Mouse (Mus musculus) heart, embryonic 14.5 days (tissue): ENCODE results near the gene Il17ra. TPM values are rescaled to one million over a fixed set of nuclear protein-coding genes. Genes with fewer than 3 reads are reported as not detected.

Experiments
- ATAC-seq: fragments of 200-750 bp; cut with Nextera tagmentation; 2 replicates; pipeline ENCODE4 v1.8.0; 2017; ENCODE audit warnings: low read depth, moderate TSS enrichment; ENCODE audit not compliant: insufficient number of reproducible peaks, insufficient read depth, low FRiP score
- H3K27ac ChIP-seq, 2 experiments: fragments of 200-500 bp in 1 of 2; fragments of 300-500 bp in 1 of 2; sonication (generic) in 1 of 2; replicated peaks in 1 of 2; 2 replicates each; pipeline ENCODE4 v1.5.1; 2012 to 2014; ENCODE audit warnings: low read depth in 2 of 2, low read length in 2 of 2, control low read depth in 1 of 2, mild to moderate bottlenecking in 1 of 2, mixed read lengths in 1 of 2; ENCODE audit not compliant: control insufficient read depth in 1 of 2, insufficient read depth in 1 of 2
- H3K27me3 ChIP-seq: fragments of 300-500 bp; sonication (generic); 2 replicates; pipeline ENCODE4 v1.6.1; 2014; ENCODE audit warnings: mild to moderate bottlenecking, low read length, control low read depth; ENCODE audit not compliant: control insufficient read depth, insufficient read depth
- H3K36me3 ChIP-seq: fragments of 300-500 bp; sonication (generic); 2 replicates; pipeline ENCODE4 v1.6.1; 2014; ENCODE audit warnings: mild to moderate bottlenecking, control low read depth, low read length, mixed read lengths; ENCODE audit not compliant: control insufficient read depth, insufficient read depth
- H3K4me1 ChIP-seq, 2 experiments: fragments of 200-500 bp in 1 of 2; fragments of 300-500 bp in 1 of 2; sonication (generic) in 1 of 2; 2 replicates each; pipeline ENCODE4 v1.6.1; 2012 to 2014; ENCODE audit warnings: low read length in 2 of 2, control low read depth in 1 of 2, mixed read lengths in 1 of 2; ENCODE audit not compliant: control insufficient read depth in 2 of 2, insufficient read depth in 2 of 2
- H3K4me2 ChIP-seq: fragments of 300-500 bp; sonication (generic); 2 replicates; pipeline ENCODE4 v1.6.1; 2014; ENCODE audit warnings: mild to moderate bottlenecking, low read length
- H3K4me3 ChIP-seq, 2 experiments: fragments of 200-500 bp in 1 of 2; fragments of 300-500 bp in 1 of 2; sonication (generic) in 1 of 2; 2 replicates each; pipeline ENCODE4 v1.5.1; 2012 to 2014; ENCODE audit warnings: low read length in 2 of 2, mild to moderate bottlenecking in 2 of 2, control low read depth in 1 of 2, low read depth in 1 of 2, moderate library complexity in 1 of 2; ENCODE audit not compliant: control insufficient read depth in 1 of 2, insufficient read depth in 1 of 2
- H3K9ac ChIP-seq: fragments of 300-500 bp; sonication (generic); 2 replicates; pipeline ENCODE4 v1.6.1; 2014; ENCODE audit warnings: mild to moderate bottlenecking, low read length
- H3K9me3 ChIP-seq: fragments of 300-500 bp; sonication (generic); 2 replicates; pipeline ENCODE4 v1.6.1; 2016; ENCODE audit warnings: low read length, control low read depth; ENCODE audit not compliant: control insufficient read depth
- WGBS: fragments of 180-500 bp; shearing (Covaris S2); extraction: QIAGEN DNeasy Blood & Tissue Kit; methylation state at CpG from one replicate; pipeline ENCODE4 v1.1.7; 2014; 5-methylcytosine and 5-hydroxymethylcytosine counted together
- polyA plus RNA-seq: library from polyadenylated mRNA; unstranded; fragments of >200 nt; fragmentation: Nextera tagmentation; extraction: Ambion mirVana; gene quantifications from 2 replicates; pipeline ENCODE4 v1.2.1, GENCODE M21; 2014

Il17ra gene
- 1.8 and 2.3 TPM in 2 replicates for polyA plus RNA-seq

DNA sequence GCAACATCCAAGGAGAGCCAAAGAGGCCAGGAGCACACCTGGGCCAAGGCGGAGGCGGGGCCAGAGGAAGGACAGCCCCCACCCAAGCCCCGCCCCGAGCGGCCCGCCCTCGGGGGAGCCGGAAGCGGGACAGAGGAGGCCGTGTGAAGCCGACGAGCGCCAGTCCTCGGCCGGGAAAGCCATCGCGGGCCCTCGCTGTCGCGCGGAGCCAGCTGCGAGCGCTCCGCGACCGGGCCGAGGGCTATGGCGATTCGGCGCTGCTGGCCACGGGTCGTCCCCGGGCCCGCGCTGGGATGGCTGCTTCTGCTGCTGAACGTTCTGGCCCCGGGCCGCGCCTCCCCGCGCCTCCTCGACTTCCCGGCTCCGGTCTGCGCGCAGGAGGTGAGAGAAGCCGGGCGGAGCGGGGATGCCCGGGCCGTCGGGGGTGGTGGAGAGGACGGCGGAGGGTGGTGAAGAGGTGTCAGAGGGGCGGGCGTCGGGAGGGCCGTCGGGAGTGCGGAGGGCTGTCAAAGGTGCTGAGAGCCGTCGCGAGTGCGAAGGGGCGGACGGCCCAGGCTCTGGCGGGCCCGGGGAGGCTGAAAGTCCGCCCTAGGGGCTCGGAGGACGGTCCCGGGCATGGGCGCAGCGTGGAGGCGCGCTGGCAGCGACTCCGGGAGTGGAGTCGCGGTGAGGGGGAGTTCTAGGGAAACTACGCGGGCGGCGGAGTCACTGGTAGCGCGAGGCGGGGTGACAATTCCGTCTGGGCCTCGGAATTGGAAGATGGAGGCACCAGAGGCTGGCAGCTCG is at the start of gene Il17ra:
TSS of gene Il17ra (plus strand) at position 162 of the 786 bp plus-strand sequence.
- Histone ChIP-seq H3K27me3 (peaks cover 29% of the 10 kb centered on the region), H3K4me3 (peak within 1 kb of the TSS; percentile 60 to 82), H3K4me2 (peak within 1 kb of the TSS; percentile 84), H3K9me3 (no peaks in the 10 kb centered on the region), H3K36me3 (no peaks in the 10 kb centered on the region), H3K9ac (peak within 1 kb of the TSS; percentile 71), H3K4me1 (peaks cover 8 to 13% of the 10 kb centered on the region in 2 experiments), H3K27ac (no peak within 1 kb of the TSS)
- ATAC-seq: peak; percentile 58
- under 1% methylated on average over 90 of the region's 90 CpGs for WGBS

GRCm38 (mm10) chr6:120438161-120438560 is 24.9 kb upstream of the Il17ra start:
- 87% methylated on average over 3 of the region's 3 CpGs for WGBS
- Histone ChIP-seq H3K27me3 (no peaks in the 10 kb centered on the region), H3K9ac (no peak overlapping the region), H3K4me2 (no peak overlapping the region), H3K36me3 (peaks cover 74% of the 10 kb centered on the region), H3K27ac (no peak overlapping the region), H3K9me3 (no peaks in the 10 kb centered on the region), H3K4me1 (peaks cover 0 to 7% of the 10 kb centered on the region in 2 experiments; a peak in 3 of 4 replicates), H3K4me3 (no peak overlapping the region)
- ATAC-seq: no peak

- Histone ChIP-seq H3K4me3 (no peak overlapping the region), H3K36me3 (peaks cover 56% of the 10 kb centered on the region), H3K27ac (no peak overlapping the region), H3K9me3 (no peaks in the 10 kb centered on the region), H3K27me3 (no peaks in the 10 kb centered on the region), H3K4me1 (peaks cover 0 to 15% of the 10 kb centered on the region in 2 experiments; a peak in 3 of 4 replicates), H3K9ac (no peak overlapping the region), H3K4me2 (no peak overlapping the region)
- WGBS: 87% methylated on average over 4 of the region's 4 CpGs
- ATAC-seq: no peak
These were observed 20.8 kb upstream of the Il17ra start for GRCm38 (mm10) chr6:120442171-120442749.

DNA sequence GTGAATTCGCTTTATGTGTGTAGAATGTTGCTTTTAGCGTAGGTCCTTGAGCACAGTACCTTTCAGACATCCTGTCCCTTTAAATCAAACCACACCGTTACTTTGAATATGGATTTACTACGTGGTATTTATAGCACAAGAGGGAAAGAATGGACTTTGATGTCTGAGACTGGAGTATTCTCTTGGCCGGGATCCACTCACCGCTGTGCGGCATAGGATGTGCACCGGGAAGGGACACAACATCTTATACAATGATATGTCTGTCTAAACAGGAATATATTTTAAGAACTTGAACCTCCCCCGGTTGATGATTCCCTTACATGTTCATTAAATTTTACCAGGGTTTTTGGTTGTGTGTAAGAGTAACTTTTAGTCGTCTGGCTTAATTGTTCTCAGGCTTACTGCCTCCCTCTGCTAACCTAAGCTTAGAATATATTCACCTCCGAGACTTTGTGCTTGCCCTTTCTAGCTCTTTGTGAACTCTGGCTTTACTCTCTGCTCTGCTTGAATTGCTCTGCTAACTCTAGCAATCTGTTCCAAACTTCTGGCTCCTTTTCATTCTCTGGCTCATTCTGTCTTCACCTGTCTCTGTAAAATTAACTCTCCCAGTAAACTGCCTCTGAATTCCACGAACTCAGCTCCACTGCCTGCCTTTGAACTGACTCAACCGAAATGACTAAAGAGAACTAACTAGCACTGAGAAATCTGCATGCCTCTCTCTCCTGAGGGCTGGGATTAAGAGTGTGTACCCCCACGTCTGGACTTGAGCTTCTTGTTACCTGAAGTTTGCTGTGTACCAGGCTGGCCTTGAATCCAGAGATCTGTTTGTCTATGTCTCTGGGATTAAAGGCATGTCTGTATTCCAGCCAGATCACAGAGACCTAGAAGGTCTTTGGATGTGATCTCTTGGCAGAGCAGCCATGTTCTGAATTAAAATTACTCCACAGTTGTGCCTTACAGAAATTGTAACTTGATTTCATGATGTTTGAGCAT is 19.4 kb upstream of the Il17ra start:
- no peak for ATAC-seq
- H3K4me2 ChIP-seq: peak overlapping the region; percentile 31; the same call in 1 of the 2 replicates
- H3K9ac ChIP-seq: 0 out of 2 replicates have a peak overlapping the region, but pooled peaks have one; percentile 10
- peaks cover 0 to 15% of the 10 kb centered on the region in 2 experiments; a peak in 3 of 4 replicates for H3K4me1 ChIP-seq
- H3K9me3 ChIP-seq: no peaks in the 10 kb centered on the region
- no peak overlapping the region for H3K4me3 ChIP-seq
- H3K27ac ChIP-seq: peak overlapping the region; percentile 34 to 73
- no peaks in the 10 kb centered on the region for H3K27me3 ChIP-seq
- WGBS: 46% methylated on average over 14 of the region's 14 CpGs
- H3K36me3 ChIP-seq: peaks cover 42% of the 10 kb centered on the region

DNA sequence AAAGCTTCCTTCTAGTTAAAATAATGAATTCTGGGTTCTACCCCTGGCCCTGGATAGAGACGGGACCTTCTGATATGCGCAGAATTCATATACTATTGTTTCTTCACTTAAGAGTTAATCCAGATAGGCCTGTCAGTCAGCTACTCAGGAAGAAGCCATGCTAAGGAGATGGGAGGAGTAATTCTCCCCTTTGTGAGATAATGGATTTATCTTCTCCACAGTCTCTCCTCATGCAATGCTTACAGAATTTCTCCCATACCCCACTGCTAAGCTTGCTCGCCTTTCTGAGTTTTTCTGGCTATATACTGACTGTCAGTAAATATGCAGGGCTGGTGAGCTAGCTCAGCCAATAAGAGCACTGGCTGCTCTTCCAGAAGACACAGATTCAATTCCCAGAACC is 12.8 kb upstream of the Il17ra start:
- H3K27ac ChIP-seq: no peak overlapping the region
- no peak for ATAC-seq
- no peak overlapping the region for H3K9ac ChIP-seq
- peaks cover 0 to 2% of the 10 kb centered on the region in 2 experiments; a peak in 1 of 4 replicates for H3K4me1 ChIP-seq
- no peak overlapping the region for H3K4me2 ChIP-seq
- H3K9me3 ChIP-seq: no peaks in the 10 kb centered on the region
- H3K36me3 ChIP-seq: peaks cover 4% of the 10 kb centered on the region
- no peak overlapping the region for H3K4me3 ChIP-seq
- 83% methylated on average over 3 of the region's 3 CpGs for WGBS
- H3K27me3 ChIP-seq: no peaks in the 10 kb centered on the region

DNA sequence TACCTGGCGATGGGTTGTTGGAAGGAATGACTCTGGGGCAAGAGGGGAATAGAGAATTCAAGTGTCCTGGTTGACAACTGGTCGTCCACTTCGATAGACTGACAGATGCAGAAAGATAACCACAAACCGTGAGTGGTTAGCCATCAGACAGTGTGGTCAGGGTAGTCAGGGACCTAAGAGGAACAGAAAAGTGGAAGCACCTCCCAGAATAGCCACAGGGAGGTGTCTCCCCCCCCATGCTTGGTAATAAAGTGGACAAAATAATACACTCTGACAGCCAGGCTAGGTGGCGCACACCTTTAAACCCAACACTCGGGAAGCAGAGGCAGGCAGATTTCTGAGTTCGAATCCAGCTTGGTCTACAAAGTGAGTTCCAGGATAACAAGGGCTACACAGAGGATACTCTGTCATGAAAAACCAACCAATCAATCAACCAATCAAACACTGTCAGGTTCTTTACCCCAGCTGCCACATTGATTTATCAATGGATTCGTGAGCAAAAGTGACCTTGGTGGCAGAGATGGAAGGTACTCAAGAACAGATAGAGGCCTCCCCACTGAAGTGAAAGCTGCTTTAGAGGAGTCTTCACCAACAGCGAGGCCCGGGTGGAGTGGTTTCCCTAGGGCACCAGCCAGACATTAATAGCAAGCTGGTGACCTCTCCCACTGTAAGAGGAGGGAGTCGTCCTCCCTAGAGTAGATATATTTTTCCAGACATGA is 10.5 kb upstream of the Il17ra start:
- Histone ChIP-seq H3K4me2 (no peak overlapping the region), H3K9me3 (no peaks in the 10 kb centered on the region), H3K4me3 (no peak overlapping the region), H3K36me3 (no peaks in the 10 kb centered on the region), H3K27me3 (no peaks in the 10 kb centered on the region), H3K9ac (no peak overlapping the region), H3K4me1 (peaks cover 0 to 2% of the 10 kb centered on the region in 2 experiments; a peak in 1 of 4 replicates), H3K27ac (no peak overlapping the region)
- no peak for ATAC-seq
- WGBS: 79% methylated on average over 11 of the region's 11 CpGs
